25 mouse cellular contexts compared by ENCODE assay signal in genomic region chr8:126978028-126978427, GRCm38 (mm10).
"Had no signal": no experiment of that assay in that cellular context is flagged by ENCODE, and none has a peak within 500 bp of the region (broad histone marks: within the 10 kb centered on the region; RNA-seq: fewer than 3 reads in every experiment).

No protein-coding gene starts in this region.

- H3K4me3 ChIP-seq: heart, adult 2 months; hindbrain, embryonic 12.5 days; layer of hippocampus, adult 2 months; left cerebral cortex, adult 2 months had no signal

- H3K27me3 ChIP-seq: intestine, embryonic 15.5 days had no signal

- ATAC-seq: hindbrain, embryonic 16.5 days; inflammation-experienced regulatory T-cells, adult 6 months; intestine, embryonic 15.5 days; intestine, postnatal 0 days; liver, embryonic 12.5 days had no signal

- H3K9me3 ChIP-seq: hindbrain, embryonic 10.5 days; hindbrain, embryonic 12.5 days; intestine, embryonic 15.5 days; limb, embryonic 13.5 days; limb, embryonic 15.5 days; liver, embryonic 12.5 days had no signal

- H3K36me3 ChIP-seq: hindbrain, embryonic 10.5 days; hindbrain, embryonic 12.5 days; intestine, embryonic 15.5 days; limb, embryonic 13.5 days; limb, embryonic 15.5 days; liver, embryonic 12.5 days had no signal

- H3K4me1 ChIP-seq: hindbrain, embryonic 12.5 days had no signal

- DNase-seq: gastrocnemius, adult 2 months; gastrocnemius, postnatal 10 days; gastrocnemius, postnatal 25 days; heart, adult 2 months; heart, postnatal 10 days; heart, postnatal 4 days; kidney, adult 18-20 months; kidney, adult 8-10 months; kidney, postnatal 10 days; kidney, postnatal 25 days; kidney, postnatal 4 days; left cerebral cortex, postnatal 4 days had no signal

- H3K9ac ChIP-seq: hindbrain, embryonic 12.5 days; hindbrain, embryonic 14.5 days; limb, embryonic 13.5 days; limb, embryonic 15.5 days; liver, embryonic 12.5 days; liver, embryonic 14.5 days had no signal

- H3K27ac ChIP-seq: heart, adult 2 months; hindbrain, embryonic 10.5 days; hindbrain, embryonic 12.5 days; hindbrain, embryonic 14.5 days; intestine, embryonic 15.5 days; left cerebral cortex, adult 2 months; limb, embryonic 13.5 days; limb, embryonic 15.5 days; liver, embryonic 12.5 days; liver, embryonic 14.5 days had no signal

- H3K4me2 ChIP-seq: hindbrain, embryonic 12.5 days; hindbrain, embryonic 14.5 days had no signal
